Mouse (Mus musculus) embryonic facial prominence, embryonic 14.5 days (tissue): ENCODE measurements around the gene Mtor. TPM values are rescaled to one million over a fixed set of nuclear protein-coding genes. Genes with fewer than 3 reads are reported as not detected.

Experiments
- ATAC-seq: fragments of 200-750 bp; cut with Nextera tagmentation; 2 replicates; pipeline ENCODE4 v1.8.0; 2017; ENCODE audit warnings: low read depth, moderate number of reproducible peaks, moderate TSS enrichment
- DNase-seq: peaks from one replicate; pipeline ENCODE4 v3.0.0-alpha.2; 2015; ENCODE audit warnings: low spot score
- H3K27ac ChIP-seq: fragments of 300-500 bp; sonication (generic); replicated peaks from 2 replicates; pipeline ENCODE4 v1.5.1; 2014; ENCODE audit warnings: low read depth, mild to moderate bottlenecking, low read length, moderate library complexity
- H3K27me3 ChIP-seq: fragments of 300-500 bp; sonication (generic); replicated peaks from 2 replicates; pipeline ENCODE4 v1.6.1; 2014; ENCODE audit warnings: low read length; ENCODE audit not compliant: control insufficient read depth, insufficient read depth
- H3K36me3 ChIP-seq: fragments of 300-500 bp; sonication (generic); 2 replicates; pipeline ENCODE4 v1.6.1; 2014; ENCODE audit warnings: low read length, mixed read lengths; ENCODE audit not compliant: control insufficient read depth, insufficient read depth
- H3K4me1 ChIP-seq: fragments of 300-500 bp; sonication (generic); 2 replicates; pipeline ENCODE4 v1.6.1; 2014; ENCODE audit warnings: antibody characterized with exemption, low read length; ENCODE audit not compliant: control insufficient read depth, insufficient read depth
- H3K4me2 ChIP-seq: fragments of 300-500 bp; sonication (generic); 2 replicates; pipeline ENCODE4 v1.6.1; 2014; ENCODE audit warnings: low read depth, mild to moderate bottlenecking, low read length, moderate library complexity, mixed read lengths
- H3K4me3 ChIP-seq: fragments of 300-500 bp; sonication (generic); 2 replicates; pipeline ENCODE4 v1.5.1; 2014; ENCODE audit warnings: low read depth, mild to moderate bottlenecking, low read length
- H3K9ac ChIP-seq: fragments of 300-500 bp; sonication (generic); 2 replicates; pipeline ENCODE4 v1.6.1; 2014; ENCODE audit warnings: low read depth, mild to moderate bottlenecking, low read length, moderate library complexity, mixed read lengths
- H3K9me3 ChIP-seq: fragments of 300-500 bp; sonication (generic); 2 replicates; pipeline ENCODE4 v1.6.1; 2016; ENCODE audit warnings: low read length; ENCODE audit not compliant: control insufficient read depth
- WGBS: fragments of 180-500 bp; shearing (Covaris S2); extraction: QIAGEN DNeasy Blood & Tissue Kit; methylation state at CpG from one replicate; pipeline ENCODE4 v1.1.7; 2014; 5-methylcytosine and 5-hydroxymethylcytosine counted together
- polyA plus RNA-seq: library from polyadenylated mRNA; unstranded; fragments of >200 nt; fragmentation: Nextera tagmentation; extraction: Ambion mirVana; gene quantifications from 2 replicates; pipeline ENCODE4 v1.2.1, GENCODE M21; 2014

Mtor gene
- polyA plus RNA-seq, 1 experiment from 2014 or later, result 16.3 TPM

GRCm38 (mm10) chr4:148484511-148484910 lies 36.1 kb downstream of the Mtor start:
- H3K9me3 ChIP-seq, result no peaks in the 10 kb centered on the region
- no peak for DNase-seq
- no peak overlapping the region for H3K4me3 ChIP-seq
- H3K36me3 ChIP-seq, result peaks cover 95% of the 10 kb centered on the region
- no peaks in the 10 kb centered on the region for H3K4me1 ChIP-seq
- ATAC-seq, result no peak
- H3K27ac ChIP-seq, result no peak overlapping the region
- no peaks in the 10 kb centered on the region for H3K27me3 ChIP-seq
- no peak overlapping the region for H3K4me2 ChIP-seq
- H3K9ac ChIP-seq, result no peak overlapping the region
- 95% methylated on average over 12 of the region's 12 CpGs for WGBS

- Histone ChIP-seq H3K9me3 (no peaks in the 10 kb centered on the region), H3K4me3 (no peak overlapping the region), H3K27me3 (no peaks in the 10 kb centered on the region), H3K36me3 (peaks cover 96% of the 10 kb centered on the region), H3K9ac (no peak overlapping the region), H3K4me2 (no peak overlapping the region), H3K27ac (no peak overlapping the region), H3K4me1 (no peaks in the 10 kb centered on the region)
- 77% methylated on average over 2 of the region's 2 CpGs for WGBS
- no peak for ATAC-seq
- DNase-seq, result no peak
These were observed 39.4 kb downstream of the Mtor start for GRCm38 (mm10) chr4:148487841-148488240.

- H3K4me1 ChIP-seq, result no peaks in the 10 kb centered on the region
- no peaks in the 10 kb centered on the region for H3K9me3 ChIP-seq
- no peak; the same call in 1 of the 2 replicates for ATAC-seq
- DNase-seq, result peak; percentile 66
- H3K9ac ChIP-seq, result no peak overlapping the region
- H3K4me3 ChIP-seq, result no peak overlapping the region
- H3K27ac ChIP-seq, result no peak overlapping the region
- H3K4me2 ChIP-seq, result no peak overlapping the region
- 51% methylated on average over 6 of the region's 6 CpGs for WGBS
- no peaks in the 10 kb centered on the region for H3K27me3 ChIP-seq
- peaks cover 81% of the 10 kb centered on the region for H3K36me3 ChIP-seq
These were observed 42.1 kb downstream of the Mtor start for GRCm38 (mm10) chr4:148490502-148490901.

- H3K27me3 ChIP-seq, result no peaks in the 10 kb centered on the region
- no peak overlapping the region for H3K9ac ChIP-seq
- H3K4me2 ChIP-seq, result no peak overlapping the region
- no peak overlapping the region for H3K27ac ChIP-seq
- WGBS, result 81% methylated on average over 7 of the region's 7 CpGs
- peaks cover 81% of the 10 kb centered on the region for H3K36me3 ChIP-seq
- H3K4me3 ChIP-seq, result no peak overlapping the region
- H3K9me3 ChIP-seq, result no peaks in the 10 kb centered on the region
- H3K4me1 ChIP-seq, result no peaks in the 10 kb centered on the region
- no peak for ATAC-seq
- DNase-seq, result no peak
These were observed 43.0 kb downstream of the Mtor start for GRCm38 (mm10) chr4:148491448-148491847.

- Histone ChIP-seq H3K36me3 (peaks cover 77% of the 10 kb centered on the region), H3K27me3 (no peaks in the 10 kb centered on the region), H3K9me3 (no peaks in the 10 kb centered on the region), H3K4me3 (no peak overlapping the region), H3K27ac (no peak overlapping the region), H3K4me2 (no peak overlapping the region), H3K9ac (no peak overlapping the region), H3K4me1 (no peaks in the 10 kb centered on the region)
- WGBS, result 92% methylated on average over 6 of the region's 6 CpGs
- DNase-seq (no peak), ATAC-seq (no peak)
These were observed 46.7 kb downstream of the Mtor start for GRCm38 (mm10) chr4:148495160-148495559.

GRCm38 (mm10) chr4:148495874-148496689 lies 47.7 kb downstream of the Mtor start:
- peak; percentile 32; the same call in 1 of the 2 replicates for ATAC-seq
- Histone ChIP-seq H3K27ac (no peak overlapping the region), H3K9ac (no peak overlapping the region), H3K4me1 (no peaks in the 10 kb centered on the region), H3K9me3 (no peaks in the 10 kb centered on the region), H3K4me2 (no peak overlapping the region), H3K27me3 (no peaks in the 10 kb centered on the region), H3K36me3 (peaks cover 72% of the 10 kb centered on the region), H3K4me3 (no peak overlapping the region)
- WGBS, result 87% methylated on average over 25 of the region's 25 CpGs
- DNase-seq, result no peak

GRCm38 (mm10) chr4:148500410-148500867 lies 52.0 kb downstream of the Mtor start, which contains the start of gene Angptl7:
Angptl7 (minus strand) TSS chr4:148500460.
- H3K9me3 ChIP-seq, result no peaks in the 10 kb centered on the region
- no peak within 1 kb of the TSS for H3K4me3 ChIP-seq
- DNase-seq, result no peak
- H3K4me1 ChIP-seq, result no peaks in the 10 kb centered on the region
- WGBS, result 49% methylated on average over 4 of the region's 4 CpGs
- no peak within 1 kb of the TSS for H3K9ac ChIP-seq
- H3K36me3 ChIP-seq, result peaks cover 68% of the 10 kb centered on the region
- H3K4me2 ChIP-seq, result no peak within 1 kb of the TSS
- H3K27me3 ChIP-seq, result no peaks in the 10 kb centered on the region
- ATAC-seq, result no peak; the same call in 1 of the 2 replicates
- H3K27ac ChIP-seq, result 0 out of 2 replicates have a peak within 1 kb of the TSS, but pooled peaks have one; percentile 10

GRCm38 (mm10) chr4:148504497-148504959 lies 56.1 kb downstream of the Mtor start:
- no peak for DNase-seq
- no peak overlapping the region for H3K4me2 ChIP-seq
- H3K4me3 ChIP-seq, result no peak overlapping the region
- H3K4me1 ChIP-seq, result no peaks in the 10 kb centered on the region
- 0 out of 2 replicates have a peak, but pooled peaks cover 2% of the 10 kb centered on the region for H3K9me3 ChIP-seq
- H3K27ac ChIP-seq, result no peak overlapping the region
- no peak for ATAC-seq
- WGBS, result 69% methylated on average over 8 of the region's 8 CpGs
- no peak overlapping the region for H3K9ac ChIP-seq
- no peaks in the 10 kb centered on the region for H3K27me3 ChIP-seq
- H3K36me3 ChIP-seq, result peaks cover 56% of the 10 kb centered on the region; the same call in 1 of the 2 replicates
